Mouse (Mus musculus): ENCODE results near the gene Pou3f3. TPM values are rescaled to one million over a fixed set of nuclear protein-coding genes. Genes with fewer than 3 reads are reported as not detected.

The Pou3f3 gene
- polyA plus RNA-seq, 1 experiment from 2014 or later = 22.3 TPM

- peak overlapping the region; percentile 79 for H3K9ac ChIP-seq (ENCODE audit: low read depth, low read length)
- DNase-seq (ENCODE audit: low spot score) = peak; percentile 59
- peak overlapping the region; percentile 99 for H3K4me3 ChIP-seq (ENCODE audit: low read depth, low read length)
- 15% methylated on average over 1 of the region's 1 CpGs for WGBS
- H3K36me3 ChIP-seq (ENCODE audit: control insufficient read depth, insufficient read depth, low read length) = no peaks in the 10 kb centered on the region
- no peaks in the 10 kb centered on the region for H3K9me3 ChIP-seq (ENCODE audit: control insufficient read depth, low read length)
- ATAC-seq (ENCODE audit: low FRiP score) = no peak
- peaks cover 2% of the 10 kb centered on the region; the same call in 1 of the 2 replicates for H3K4me1 ChIP-seq (replicated peaks; ENCODE audit: control insufficient read depth, insufficient read depth, low read length)
- peaks cover 2% of the 10 kb centered on the region; the same call in 1 of the 2 replicates for H3K27me3 ChIP-seq (ENCODE audit: control insufficient read depth, insufficient read depth, low read length)
- H3K27ac ChIP-seq (ENCODE audit: low read depth, low read length) = peak overlapping the region; percentile 99
- H3K4me2 ChIP-seq (replicated peaks; ENCODE audit: low read depth, low read length) = peak overlapping the region; percentile 69
Measured at GRCm38 (mm10) chr1:42692221-42692620, 3.3 kb upstream of the Pou3f3 start.

DNA sequence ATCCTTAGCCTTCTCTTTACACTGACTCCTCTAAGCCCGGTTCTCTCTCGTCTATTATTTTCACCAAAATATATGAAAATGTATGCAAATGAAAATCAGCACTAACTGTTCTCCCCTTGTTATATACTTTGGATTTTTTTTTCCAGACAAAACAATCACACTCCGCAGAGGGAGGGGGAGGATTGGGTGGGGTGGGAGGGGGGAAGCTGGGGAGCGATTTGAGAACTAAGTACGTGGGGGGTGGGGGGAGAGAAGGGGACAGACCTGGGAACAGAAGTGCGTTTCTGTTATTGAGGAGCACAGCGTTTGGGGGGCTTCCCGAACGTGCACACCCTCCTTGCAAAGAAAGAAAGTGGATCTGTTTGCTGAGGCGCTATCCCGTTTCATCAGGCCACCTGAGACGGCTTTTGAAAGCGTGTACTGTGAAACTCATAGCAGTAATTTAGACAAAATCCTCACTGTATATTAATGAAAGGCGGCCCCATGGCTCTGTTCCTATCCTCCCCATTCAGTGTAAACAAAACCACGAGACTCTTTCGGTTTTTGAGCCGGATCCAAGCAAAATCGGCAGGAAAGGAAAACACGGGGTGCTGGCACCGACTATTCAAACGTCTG lies 2.4 kb upstream of the Pou3f3 start:
- Histone ChIP-seq H3K36me3 (ENCODE audit: control insufficient read depth, insufficient read depth, low read length) (peaks cover 3% of the 10 kb centered on the region; the same call in 1 of the 2 replicates), H3K9me3 (ENCODE audit: control insufficient read depth, low read length) (no peaks in the 10 kb centered on the region), H3K9ac (ENCODE audit: low read depth, low read length) (peak overlapping the region; percentile 88), H3K4me2 (replicated peaks; ENCODE audit: low read depth, low read length) (peak overlapping the region; percentile 48), H3K4me3 (ENCODE audit: low read depth, low read length) (peak overlapping the region; percentile 99), H3K27ac (ENCODE audit: low read depth, low read length) (peak overlapping the region; percentile 99), H3K4me1 (replicated peaks; ENCODE audit: control insufficient read depth, insufficient read depth, low read length) (peaks cover 2% of the 10 kb centered on the region; the same call in 1 of the 2 replicates), H3K27me3 (ENCODE audit: control insufficient read depth, insufficient read depth, low read length) (peaks cover 2% of the 10 kb centered on the region; the same call in 1 of the 2 replicates)
- peak; percentile 77 for DNase-seq (ENCODE audit: low spot score)
- no peak for ATAC-seq (ENCODE audit: low FRiP score)
- under 1% methylated on average over 21 of the region's 21 CpGs for WGBS

- WGBS = under 1% methylated on average over 22 of the region's 22 CpGs
- peak; percentile 6; the same call in 1 of the 2 replicates for ATAC-seq (ENCODE audit: low FRiP score)
- peaks cover 2% of the 10 kb centered on the region; the same call in 1 of the 2 replicates for H3K27me3 ChIP-seq (ENCODE audit: control insufficient read depth, insufficient read depth, low read length)
Measured at GRCm38 (mm10) chr1:42693852-42694251, 1.7 kb upstream of the Pou3f3 start.

DNA sequence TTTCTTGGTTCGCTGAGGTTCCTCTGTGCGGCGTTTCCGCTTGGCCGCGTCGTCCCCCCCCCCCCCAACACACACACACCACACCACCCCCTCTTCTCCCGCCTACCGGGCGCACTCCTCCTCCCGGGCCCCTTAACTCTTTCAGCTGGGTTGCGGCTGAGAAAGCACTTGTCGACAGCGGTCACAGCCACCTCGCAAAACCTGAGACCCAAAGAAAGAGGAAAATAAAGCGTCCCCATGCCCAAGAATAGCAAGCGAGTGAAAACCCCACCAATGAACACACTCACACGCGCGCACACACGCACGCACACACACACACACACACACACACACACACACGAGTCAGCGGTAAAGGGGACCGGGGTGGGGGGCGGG lies 1.3 kb upstream of the Pou3f3 start:
- Histone ChIP-seq H3K27ac (ENCODE audit: low read depth, low read length) (peak overlapping the region; percentile 99), H3K4me3 (ENCODE audit: low read depth, low read length) (peak overlapping the region; percentile 99), H3K4me2 (replicated peaks; ENCODE audit: low read depth, low read length) (peak overlapping the region; percentile 48), H3K27me3 (ENCODE audit: control insufficient read depth, insufficient read depth, low read length) (peaks cover 2% of the 10 kb centered on the region; the same call in 1 of the 2 replicates), H3K9ac (ENCODE audit: low read depth, low read length) (peak overlapping the region; percentile 88), H3K4me1 (replicated peaks; ENCODE audit: control insufficient read depth, insufficient read depth, low read length) (0 out of 2 replicates have a peak, but pooled peaks cover under 1% of the 10 kb centered on the region), H3K36me3 (ENCODE audit: control insufficient read depth, insufficient read depth, low read length) (peaks cover 8% of the 10 kb centered on the region), H3K9me3 (ENCODE audit: control insufficient read depth, low read length) (no peaks in the 10 kb centered on the region)
- DNase-seq (ENCODE audit: low spot score) (peak; percentile 77), ATAC-seq (ENCODE audit: low FRiP score) (peak; percentile 58)
- 0% methylated on average over 12 of the region's 26 CpGs for WGBS

More at GRCm38 (mm10) chr1:42693852-42694251, 1.7 kb upstream of the Pou3f3 start:
- Histone ChIP-seq H3K4me1 (replicated peaks; ENCODE audit: control insufficient read depth, insufficient read depth, low read length) (peaks cover 2% of the 10 kb centered on the region; the same call in 1 of the 2 replicates), H3K27ac (ENCODE audit: low read depth, low read length) (peak overlapping the region; percentile 99), H3K36me3 (ENCODE audit: control insufficient read depth, insufficient read depth, low read length) (peaks cover 7% of the 10 kb centered on the region), H3K4me3 (ENCODE audit: low read depth, low read length) (peak overlapping the region; percentile 99), H3K9me3 (ENCODE audit: control insufficient read depth, low read length) (no peaks in the 10 kb centered on the region), H3K9ac (ENCODE audit: low read depth, low read length) (peak overlapping the region; percentile 88), H3K4me2 (replicated peaks; ENCODE audit: low read depth, low read length) (peak overlapping the region; percentile 48)
- peak; percentile 78 for DNase-seq (ENCODE audit: low spot score)

DNA sequence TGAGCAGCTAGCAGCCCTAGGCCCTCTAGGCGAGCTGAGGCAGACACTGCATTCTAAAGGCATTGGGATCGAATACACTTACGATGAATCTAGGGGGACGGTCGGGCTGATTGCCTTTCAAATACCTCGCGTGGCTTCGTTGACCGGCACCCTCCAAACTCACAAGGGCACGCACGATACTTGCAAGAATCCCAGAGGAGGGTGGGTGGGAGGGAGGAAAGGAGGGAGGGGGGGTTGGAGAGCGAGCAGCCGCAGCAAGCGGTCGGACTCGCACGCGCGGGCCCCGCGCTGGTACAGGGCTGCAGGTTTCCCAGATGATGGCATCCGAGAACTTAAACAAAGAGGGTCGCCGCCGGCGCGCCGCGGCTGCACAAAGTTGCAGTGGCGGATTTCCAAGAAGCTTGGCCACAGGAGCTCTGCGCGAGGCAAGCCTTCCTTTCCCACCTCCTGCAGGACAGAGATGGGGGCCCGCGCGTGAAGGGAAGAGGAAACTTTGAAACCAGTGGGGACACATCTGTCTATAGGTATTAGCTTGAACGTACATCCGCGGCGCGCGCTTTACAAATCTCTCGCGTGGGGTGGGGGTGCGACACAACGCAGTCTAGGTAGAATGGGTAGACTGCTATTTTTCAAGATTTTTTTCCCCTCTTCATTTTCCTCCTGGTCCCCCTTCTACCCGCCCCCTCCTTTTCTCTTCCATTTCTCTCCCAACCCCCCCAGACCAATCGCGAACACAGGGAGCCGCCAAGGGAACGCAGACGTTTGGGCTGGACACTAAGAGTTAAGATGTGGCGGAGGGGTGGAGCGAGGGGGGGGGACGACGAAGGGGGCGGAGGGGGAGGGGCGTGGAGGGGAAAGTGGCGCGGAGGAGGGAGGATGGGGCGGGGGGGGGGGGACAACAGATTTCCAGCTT lies 647 bp upstream of the Pou3f3 start:
- ATAC-seq (ENCODE audit: low FRiP score) (peak; percentile 65), DNase-seq (ENCODE audit: low spot score) (peak; percentile 81)
- Histone ChIP-seq H3K27ac (ENCODE audit: low read depth, low read length) (peak overlapping the region; percentile 99), H3K9ac (ENCODE audit: low read depth, low read length) (peak overlapping the region; percentile 88), H3K4me2 (replicated peaks; ENCODE audit: low read depth, low read length) (peak overlapping the region; percentile 48), H3K36me3 (ENCODE audit: control insufficient read depth, insufficient read depth, low read length) (peaks cover 8% of the 10 kb centered on the region), H3K9me3 (ENCODE audit: control insufficient read depth, low read length) (no peaks in the 10 kb centered on the region), H3K4me1 (replicated peaks; ENCODE audit: control insufficient read depth, insufficient read depth, low read length) (no peaks in the 10 kb centered on the region), H3K4me3 (ENCODE audit: low read depth, low read length) (peak overlapping the region; percentile 99), H3K27me3 (ENCODE audit: control insufficient read depth, insufficient read depth, low read length) (no peaks in the 10 kb centered on the region)
- under 1% methylated on average over 53 of the region's 60 CpGs for WGBS

- DNase-seq (ENCODE audit: low spot score) (peak; percentile 76), ATAC-seq (ENCODE audit: low FRiP score) (no peak)
- peak overlapping the region; percentile 100 for H3K27ac ChIP-seq (ENCODE audit: low read depth, low read length)
- peak overlapping the region; percentile 99 for H3K4me3 ChIP-seq (ENCODE audit: low read depth, low read length)
- no peaks in the 10 kb centered on the region for H3K9me3 ChIP-seq (ENCODE audit: control insufficient read depth, low read length)
- H3K27me3 ChIP-seq (ENCODE audit: control insufficient read depth, insufficient read depth, low read length) = no peaks in the 10 kb centered on the region; the same call in 1 of the 2 replicates
- H3K4me2 ChIP-seq (replicated peaks; ENCODE audit: low read depth, low read length) = peak overlapping the region; percentile 70
- WGBS = under 1% methylated on average over 30 of the region's 62 CpGs
- H3K4me1 ChIP-seq (replicated peaks; ENCODE audit: control insufficient read depth, insufficient read depth, low read length) = no peaks in the 10 kb centered on the region
- H3K9ac ChIP-seq (ENCODE audit: low read depth, low read length) = peak overlapping the region; percentile 99
- peaks cover 8% of the 10 kb centered on the region for H3K36me3 ChIP-seq (ENCODE audit: control insufficient read depth, insufficient read depth, low read length)
Measured at GRCm38 (mm10) chr1:42696371-42697031, 933 bp downstream of the Pou3f3 start.

GRCm38 (mm10) chr1:42697321-42697755 lies 1.8 kb downstream of the Pou3f3 start:
- H3K27ac ChIP-seq (ENCODE audit: low read depth, low read length) = peak overlapping the region; percentile 100
- no peaks in the 10 kb centered on the region for H3K9me3 ChIP-seq (ENCODE audit: control insufficient read depth, low read length)
- 2% methylated on average over 31 of the region's 58 CpGs for WGBS
- ATAC-seq (ENCODE audit: low FRiP score) = no peak
- H3K4me3 ChIP-seq (ENCODE audit: low read depth, low read length) = peak overlapping the region; percentile 99
- H3K36me3 ChIP-seq (ENCODE audit: control insufficient read depth, insufficient read depth, low read length) = peaks cover 8% of the 10 kb centered on the region
- peak; percentile 69 for DNase-seq (ENCODE audit: low spot score)
- H3K27me3 ChIP-seq (ENCODE audit: control insufficient read depth, insufficient read depth, low read length) = no peaks in the 10 kb centered on the region; the same call in 1 of the 2 replicates
- H3K4me2 ChIP-seq (replicated peaks; ENCODE audit: low read depth, low read length) = peak overlapping the region; percentile 70
- no peaks in the 10 kb centered on the region for H3K4me1 ChIP-seq (replicated peaks; ENCODE audit: control insufficient read depth, insufficient read depth, low read length)
- peak overlapping the region; percentile 99 for H3K9ac ChIP-seq (ENCODE audit: low read depth, low read length)
